Mouse (Mus musculus) T-helper 2 cell (primary cell): ENCODE data around the gene Lrmda.

Experiments used
- in situ Hi-C: fragments of 300-600 bp; cut with MboI, MseI; formaldehyde crosslinking; loops from one replicate; pipeline ENCODE4 v1.15.1; 2025; ENCODE audit warnings: high pct_unique_total_duplicates

Lrmda gene

DNA sequence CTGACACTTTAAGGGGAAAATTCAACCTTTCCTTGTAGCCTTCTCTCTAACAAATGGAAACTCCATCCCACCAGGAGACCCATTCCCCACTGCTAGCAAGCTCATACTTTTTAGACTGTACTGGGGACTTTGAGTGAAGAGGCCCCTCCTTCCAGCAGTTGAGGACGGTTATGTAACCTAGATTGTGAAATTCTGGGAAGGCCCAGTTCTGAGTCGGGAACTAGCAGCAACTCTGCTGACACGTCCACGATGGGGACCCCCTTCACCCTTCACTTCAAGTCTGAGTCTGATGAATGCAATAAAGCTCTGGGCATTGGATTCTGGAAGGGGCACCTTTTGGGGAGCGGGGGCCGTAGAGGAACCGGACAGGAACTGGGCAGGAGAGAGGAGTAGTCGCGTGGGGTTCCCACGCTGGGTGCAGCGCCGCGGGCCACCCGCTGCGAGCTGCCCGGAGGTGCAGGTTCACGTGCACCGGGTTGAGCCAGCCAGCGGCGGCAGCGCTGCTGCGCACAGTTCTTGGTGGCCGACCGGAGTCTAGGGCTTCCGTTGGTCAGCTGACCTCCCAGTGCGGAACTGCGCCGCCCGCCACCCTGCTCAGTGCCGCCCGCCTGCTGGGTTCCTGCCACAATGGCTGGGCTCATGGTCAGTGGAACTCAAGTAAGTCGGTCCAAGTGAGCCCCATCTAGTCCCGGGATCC is at the start of gene Lrmda:
Lrmda (plus strand) TSS at position 461 of the 697 bp plus-strand sequence.
- in situ Hi-C loops = no loop called here

DNA sequence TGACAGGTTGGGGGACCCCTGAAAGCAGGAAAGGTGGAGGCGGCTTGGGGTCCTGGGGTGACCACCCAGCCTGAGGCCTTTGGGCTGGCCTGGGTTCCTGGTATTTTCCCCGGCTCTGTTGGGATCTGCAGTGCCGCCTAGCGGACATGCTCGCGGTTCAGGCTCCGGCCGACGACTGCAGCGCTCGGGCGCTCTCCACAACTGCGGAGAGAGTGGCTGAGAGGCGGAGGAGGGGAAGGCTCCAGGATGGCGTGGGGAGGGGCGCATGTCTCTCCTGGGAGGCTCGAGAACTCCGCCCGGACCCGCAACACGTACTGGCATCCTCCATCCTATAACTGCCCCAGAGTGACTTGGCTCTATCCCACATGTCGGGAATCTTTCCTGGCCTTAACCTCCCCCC is 38.0 kb upstream of the Lrmda start:
- in situ Hi-C loops = no loop called here

DNA sequence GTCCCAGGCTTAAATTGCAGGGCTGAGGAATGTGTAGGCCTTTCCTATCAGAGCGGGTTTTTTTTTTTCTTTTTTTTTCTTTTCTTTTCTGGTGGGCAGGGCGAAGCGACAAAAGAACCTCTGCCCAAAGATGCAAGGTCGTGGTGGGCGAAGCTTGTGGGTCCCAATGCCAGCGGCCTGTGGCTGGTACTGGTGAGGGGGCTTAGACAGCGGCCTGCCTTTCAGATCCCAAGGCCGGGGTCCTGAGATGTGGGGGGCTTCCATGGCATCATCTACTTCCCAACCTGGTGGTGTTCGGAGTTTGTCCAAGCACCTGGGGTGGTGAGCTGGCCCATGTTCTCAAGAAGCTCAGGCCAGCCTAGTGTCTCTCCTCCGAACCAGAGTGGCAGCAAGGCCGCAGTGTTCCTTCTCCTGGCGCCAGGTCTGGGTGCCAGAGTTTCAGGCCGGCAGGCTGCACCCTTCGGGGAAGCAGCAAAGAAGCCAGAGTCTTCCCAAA is 37.4 kb upstream of the Lrmda start:
- in situ Hi-C loops = no loop called here

DNA sequence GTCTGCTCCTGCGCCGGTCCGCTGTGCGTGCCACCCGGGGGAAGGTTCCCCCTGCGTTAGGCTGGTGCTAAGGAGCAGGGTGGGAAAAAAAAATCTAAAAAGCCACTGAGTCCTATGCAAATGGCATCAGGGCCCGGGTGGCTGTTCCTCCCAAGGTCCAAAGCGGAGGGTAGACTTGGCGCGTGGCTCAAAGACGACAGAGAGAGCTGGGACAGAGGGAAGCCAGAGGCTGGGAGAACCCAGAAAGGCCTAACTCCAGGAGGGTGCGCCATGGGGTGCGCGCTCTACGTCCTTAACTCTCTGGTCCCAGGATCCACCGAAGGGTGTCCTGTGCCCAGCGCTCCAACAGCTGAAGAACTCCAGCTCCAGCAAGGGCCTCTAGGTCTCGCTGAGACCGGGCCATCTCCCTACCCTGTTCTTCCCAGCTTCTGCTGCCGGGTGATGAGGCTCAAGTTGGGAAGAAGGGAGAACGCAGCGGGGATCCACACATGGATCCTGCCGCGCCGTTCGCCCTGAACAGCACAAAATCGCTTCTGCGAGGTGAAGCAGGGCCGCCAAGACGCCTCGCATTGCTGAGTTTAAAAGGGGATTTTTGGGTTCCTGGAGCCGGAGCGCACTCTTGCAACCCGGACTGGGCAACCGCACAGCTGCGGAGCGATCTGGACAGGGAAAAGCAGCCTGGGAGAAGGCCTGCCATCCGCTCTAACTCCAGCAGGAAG is 36.8 kb upstream of the Lrmda start:
- in situ Hi-C loops = no loop called here

DNA sequence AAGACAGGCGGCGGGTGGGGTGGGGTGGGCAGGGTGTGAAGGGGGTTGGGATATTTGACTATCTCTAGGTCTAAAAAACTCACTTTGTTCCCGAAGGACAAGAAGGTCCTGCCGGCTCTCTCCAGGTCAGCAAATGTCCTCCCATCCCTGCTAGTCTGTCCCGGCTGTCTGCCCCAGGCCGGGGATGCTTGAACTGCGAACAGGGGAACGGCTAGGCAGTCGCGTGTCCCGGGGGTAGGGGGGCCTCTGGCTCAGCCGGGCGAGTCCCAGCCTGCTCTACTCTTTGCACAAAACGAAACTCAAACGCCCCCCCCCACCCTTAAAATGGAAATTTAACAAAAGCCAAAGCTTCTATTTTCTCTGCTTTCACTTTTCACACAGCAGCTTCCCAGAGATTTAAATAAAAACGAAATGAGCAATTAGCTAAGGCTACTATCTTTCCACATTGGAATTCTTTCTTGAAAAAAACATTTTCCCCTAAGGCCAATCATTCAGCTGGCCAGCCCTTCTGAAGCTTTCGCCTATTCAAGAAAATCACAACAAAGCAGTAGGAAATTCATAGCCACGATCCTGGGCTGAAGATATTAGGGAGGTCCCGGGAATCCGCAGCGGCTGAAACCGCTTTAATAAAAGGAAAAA is 36.1 kb upstream of the Lrmda start:
- in situ Hi-C loops = no loop called here

DNA sequence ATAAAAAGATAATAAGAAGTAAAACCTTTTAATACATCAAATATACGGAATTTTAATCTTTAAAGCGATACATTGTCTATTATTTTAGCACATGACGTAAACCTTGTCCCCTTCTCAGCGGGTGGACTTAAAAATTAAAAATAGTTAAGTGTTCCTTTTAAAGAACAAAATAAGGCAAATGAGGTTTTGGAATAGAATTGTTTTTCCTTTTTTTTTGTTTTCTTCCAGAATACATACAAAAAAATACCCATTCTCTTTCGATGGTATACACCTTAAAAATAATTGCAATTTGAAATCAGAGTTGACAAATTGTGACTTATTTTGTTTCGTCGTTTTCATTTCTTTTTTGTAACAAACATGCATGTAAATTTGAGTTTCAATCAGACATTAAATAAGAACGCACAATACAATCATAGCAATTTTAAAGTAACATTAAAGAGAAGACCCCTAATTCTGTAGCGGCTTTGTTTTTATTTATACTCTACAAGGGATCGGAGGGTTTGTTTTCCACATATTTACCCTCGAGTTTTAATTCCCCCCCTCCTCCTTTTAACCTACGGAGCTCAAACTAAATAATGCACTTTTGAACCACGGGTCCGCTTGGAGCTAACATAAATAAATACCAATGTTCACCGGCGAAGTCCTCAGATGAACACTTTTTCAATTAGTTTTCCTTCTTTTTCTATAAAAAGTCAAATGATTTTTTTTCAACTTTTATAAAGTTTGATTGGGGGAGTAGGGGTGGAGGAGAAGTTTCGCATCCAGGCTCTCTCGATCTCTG is 35.4 kb upstream of the Lrmda start:
- in situ Hi-C loops = no loop called here

DNA sequence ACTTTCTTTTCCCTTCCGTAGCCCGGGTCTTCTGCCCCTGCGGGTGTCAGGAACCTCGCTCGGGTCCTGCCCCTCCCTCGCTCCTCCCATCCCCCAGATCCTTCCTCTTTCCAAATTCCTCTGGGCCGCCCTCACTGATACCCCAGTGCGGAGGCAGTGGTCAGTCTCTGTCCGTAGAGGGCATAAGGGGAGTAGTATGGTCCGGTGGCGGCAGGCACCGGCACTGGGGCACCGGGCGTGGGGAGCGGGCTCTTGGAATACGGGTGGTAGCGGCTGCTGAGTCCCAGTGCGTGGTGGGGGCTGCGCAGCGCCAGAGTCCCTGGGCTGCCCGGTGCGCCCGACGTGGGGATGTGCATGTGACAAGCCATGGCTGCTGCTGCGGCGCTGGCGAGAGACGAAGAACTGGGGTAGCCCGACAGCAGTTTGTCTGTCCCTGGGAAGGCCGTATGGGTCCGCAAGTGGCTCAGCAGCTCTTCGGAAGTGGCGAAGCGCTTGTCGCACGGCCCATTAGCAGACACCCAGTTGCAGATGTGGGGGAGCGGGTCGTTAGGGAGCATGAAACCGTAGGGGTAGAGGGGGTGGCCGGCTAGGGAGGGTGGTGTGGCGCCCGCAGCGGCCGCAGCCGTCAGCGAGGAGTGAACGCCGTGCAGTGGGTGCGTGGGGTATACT is 34.6 kb upstream of the Lrmda start:
- in situ Hi-C loops = no loop called here

DNA sequence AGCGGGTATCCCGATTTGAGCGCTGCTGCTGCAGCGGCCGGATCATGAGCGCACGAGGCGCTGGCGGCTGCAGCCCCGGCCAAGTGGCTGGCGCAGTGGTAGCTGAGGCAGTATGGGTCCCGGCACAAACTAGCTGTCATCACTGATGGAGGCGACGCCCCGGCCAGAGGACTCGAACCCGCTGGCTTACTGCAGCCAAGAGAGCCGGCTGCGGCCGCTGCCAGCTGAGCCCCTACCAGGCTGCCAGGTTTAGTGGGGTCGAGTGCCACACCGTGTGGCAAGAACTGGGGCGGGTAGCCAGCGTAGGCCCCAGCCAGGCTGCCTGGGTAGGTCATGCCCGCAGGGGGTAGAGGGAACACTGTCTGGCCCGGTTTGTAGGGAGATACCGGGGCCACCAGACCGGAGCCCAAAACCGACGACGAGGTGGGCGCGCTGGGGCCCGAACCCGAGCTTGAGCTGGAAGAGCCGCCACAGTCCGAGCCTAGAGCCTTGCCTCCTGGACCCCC is 34.0 kb upstream of the Lrmda start:
- in situ Hi-C loops = no loop called here

DNA sequence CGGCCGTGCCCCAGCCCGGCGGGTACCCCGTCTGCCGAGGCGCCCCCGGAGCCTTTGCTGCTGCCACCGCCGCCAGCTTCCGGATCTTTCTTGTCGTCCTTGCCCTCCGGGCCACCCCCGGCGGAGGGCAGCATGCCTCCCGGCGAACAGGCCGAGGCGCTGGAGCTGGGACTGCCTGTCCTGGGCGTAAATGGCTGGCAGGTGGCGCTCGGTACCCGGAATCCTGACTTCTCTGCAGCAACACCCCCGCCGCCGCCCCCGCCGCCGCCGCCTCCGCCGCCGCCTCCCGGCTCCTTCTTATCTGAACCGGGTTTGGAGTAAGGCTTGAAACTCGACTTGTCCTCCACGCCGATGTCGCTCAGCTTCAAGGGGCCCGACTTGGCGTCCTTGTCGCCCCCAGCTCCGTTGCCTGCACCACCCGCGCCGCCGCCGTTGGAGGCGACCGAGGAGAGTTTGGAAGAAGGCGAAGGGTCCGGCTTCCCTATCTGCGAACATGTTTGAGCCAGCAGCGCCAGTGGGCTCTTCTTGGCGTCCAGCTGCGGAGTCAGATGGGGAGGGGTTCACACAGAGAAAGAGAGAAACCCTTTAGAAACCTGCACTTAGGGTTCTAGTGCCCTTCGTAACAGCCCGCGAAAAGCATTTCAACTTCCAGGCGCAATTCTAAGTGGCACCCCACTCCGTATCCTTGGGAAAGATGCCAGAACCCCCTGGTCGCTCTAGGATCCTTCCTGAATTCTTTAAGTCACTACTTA is 33.4 kb upstream of the Lrmda start:
- in situ Hi-C loops = no loop called here

DNA sequence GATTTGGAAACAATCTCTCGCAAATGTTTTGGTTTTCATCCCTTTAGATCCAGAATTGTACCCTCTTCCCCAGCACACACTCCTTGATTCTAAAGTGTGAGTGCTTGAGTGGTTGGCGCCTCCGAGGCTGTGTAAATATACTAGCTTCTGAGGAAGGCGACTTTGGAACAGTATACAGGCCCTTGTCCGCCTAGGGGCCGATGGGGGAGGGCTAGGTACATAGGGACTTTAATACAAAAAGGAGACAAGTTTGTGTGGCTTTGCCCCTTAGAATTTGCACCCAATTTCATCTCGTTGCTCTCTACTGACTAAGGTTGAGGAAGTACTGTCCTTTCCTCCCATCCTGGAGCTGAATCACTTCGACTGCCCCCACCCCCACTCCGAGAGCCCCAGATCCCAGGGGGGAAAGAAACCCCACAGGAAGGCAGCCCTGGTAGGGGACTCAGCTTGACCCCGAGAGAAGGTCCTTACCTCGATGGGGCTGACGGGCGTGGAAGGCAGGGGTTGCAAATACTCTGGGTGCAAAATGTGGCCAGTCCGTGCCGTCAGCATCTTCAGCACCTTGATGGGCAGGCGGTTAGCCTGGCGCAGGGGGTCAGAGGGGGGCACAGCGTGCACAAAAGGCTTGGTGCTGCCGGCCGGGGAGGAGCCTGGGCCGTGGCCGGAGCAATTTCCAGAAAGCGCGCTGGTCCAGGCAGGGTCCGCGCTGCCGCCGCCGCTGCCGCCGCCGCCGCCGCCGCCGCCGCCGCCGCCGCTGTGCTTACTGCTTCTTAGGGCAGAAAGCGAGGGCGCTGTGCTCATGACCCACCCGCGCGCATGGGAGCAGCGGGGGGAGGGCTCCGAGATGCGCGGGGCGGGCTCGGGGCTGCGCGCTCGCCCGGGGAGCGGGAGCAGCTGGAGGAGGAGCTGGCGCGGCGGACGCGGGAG is 32.5 kb upstream of the Lrmda start:
- in situ Hi-C loops = no loop called here

DNA sequence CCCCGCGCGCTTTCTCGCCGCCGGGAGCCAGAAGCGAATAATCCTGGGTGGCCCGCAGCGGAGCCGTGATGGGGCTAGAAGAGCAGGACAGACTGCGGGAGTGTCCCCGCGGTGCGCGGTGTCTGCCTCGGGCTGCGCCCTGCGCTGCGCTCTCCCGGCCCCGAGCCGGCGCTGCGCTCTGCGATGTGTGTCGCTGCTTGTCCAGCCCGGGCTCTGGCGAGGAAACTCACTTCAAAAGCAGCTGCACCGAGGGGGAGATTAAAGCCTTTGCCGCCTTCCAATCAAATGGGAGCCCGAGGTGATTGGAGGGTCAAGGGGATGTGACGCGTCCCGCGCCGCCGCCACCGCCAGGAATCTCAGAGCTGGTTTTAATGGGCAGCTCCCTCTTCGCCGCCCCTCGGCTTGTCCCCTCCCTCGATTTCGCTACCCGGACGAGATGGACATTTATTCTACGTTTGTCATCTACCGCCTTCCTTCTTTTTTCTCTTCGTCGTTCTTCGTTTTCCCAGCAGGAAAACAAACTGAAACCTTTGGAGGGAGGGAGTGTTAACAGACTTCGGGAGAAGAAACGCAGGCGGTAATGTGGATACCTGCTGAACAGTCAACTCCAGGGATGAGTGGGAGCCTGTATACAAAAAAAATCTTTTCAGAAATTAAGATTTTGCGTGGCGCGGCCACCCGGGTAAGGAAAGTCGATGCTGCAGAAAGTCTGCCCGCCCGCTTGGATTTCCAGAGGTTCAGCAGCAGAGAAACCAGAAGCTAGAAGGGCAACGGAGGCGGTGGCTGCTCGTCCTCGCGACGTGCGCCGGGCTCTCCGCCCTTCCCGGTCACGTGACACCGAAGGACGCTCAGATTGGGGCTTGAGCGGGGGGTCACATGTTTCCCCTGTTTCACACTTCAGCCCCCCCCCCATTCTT is 31.6 kb upstream of the Lrmda start:
- in situ Hi-C loops = no loop called here

DNA sequence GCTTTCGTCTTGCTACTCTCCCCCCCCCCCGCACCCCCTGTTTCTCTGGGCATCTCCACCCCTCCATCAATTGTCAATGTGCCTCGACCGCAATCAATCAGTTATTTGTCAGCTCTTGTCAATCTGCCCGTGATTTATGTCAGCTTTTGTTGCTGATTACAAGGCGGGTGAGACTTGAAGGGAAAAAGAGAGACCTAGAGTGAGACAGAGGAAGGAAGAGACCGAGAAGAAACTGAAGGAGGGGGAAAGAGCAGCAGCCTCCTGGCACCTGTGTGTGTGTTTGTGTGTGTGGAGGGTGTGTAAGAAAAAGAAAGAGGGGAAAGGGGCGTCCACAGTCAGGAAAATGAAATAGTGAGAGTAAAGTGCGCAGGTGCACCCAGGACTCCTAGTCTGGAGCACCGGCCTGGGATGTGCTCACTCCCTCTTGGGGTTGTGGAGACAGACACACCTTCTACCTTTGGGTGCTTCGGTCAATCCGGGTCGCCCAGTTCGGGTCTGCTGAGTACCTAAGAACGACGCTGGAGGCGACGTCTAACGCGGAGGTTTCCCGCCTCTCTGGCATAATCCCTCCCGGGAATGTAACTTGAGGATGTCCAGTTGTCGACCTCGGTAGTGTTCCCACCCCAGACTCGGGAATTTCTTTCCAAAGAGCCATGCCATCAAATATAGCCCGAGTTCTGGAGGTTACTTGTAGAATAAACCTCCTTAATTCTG is 30.8 kb upstream of the Lrmda start:
- in situ Hi-C loops = no loop called here

DNA sequence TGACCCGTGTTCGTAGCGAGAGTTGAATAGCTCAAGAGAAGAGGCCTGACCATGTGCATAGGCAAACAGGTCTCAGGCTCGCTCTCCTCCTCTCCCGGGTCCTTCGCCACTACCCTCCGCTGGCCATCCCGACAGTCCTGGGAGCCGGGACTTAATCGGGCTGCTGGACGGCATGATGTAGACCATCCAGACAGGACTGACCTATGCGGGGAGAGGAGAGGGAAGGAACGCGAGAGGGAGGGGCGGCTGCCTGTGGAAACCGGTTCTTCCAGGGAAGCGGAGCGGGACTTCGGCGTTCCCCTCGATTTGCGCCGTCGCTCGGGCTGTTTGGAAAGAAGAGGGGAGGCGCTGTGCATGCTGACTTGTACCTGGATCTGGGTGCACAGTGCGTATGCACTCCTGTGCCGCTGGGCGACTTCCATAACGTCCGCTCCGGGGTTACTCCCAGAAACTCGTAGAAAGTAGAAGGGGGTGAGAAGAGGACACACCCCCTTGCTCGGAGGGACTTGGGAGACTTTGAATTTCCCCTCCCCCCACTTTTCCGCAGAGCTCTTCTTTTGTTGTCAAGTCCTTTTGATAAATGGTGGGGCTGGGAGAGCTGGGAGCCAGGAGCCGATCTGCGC is 30.1 kb upstream of the Lrmda start, which contains the start of gene Zfp503:
Zfp503 (minus strand) TSS at position 311 of the 623 bp plus-strand sequence.
- in situ Hi-C loops = no loop called here

DNA sequence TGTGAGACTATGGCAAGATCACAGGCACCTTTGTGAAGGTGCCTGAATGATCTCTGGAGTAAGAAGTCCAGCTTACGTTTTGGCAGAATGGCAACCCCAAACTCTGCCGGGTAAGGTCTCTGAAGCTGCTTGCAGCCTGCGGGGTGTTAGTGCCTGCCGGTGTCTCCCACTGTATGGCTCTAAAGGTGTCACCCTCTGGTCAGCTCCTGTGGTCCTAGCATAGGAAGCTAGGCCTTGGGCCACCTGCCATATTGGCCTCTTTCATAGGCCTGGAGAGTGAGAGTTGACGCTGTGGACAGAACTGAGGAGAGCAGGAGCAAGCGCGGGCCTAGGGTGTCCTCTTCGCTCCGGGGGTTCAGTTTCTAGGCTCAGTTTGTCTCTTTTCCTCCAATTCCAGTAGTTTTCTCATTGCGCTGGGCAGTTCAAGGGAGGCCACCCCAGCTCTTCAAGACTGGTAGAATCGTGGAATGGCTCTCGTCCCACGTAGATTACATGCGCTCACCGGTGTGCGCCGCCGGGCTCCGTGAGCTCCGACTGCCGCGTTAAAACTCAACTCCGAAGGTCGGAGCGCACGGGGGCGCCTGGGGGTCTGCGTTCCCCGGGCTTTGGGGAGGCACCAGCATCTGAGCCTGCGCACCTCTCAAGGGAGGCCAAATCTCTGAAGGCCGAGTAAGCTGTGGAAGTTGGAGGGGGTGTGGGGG is 29.0 kb upstream of the Lrmda start:
- in situ Hi-C loops = no loop called here

DNA sequence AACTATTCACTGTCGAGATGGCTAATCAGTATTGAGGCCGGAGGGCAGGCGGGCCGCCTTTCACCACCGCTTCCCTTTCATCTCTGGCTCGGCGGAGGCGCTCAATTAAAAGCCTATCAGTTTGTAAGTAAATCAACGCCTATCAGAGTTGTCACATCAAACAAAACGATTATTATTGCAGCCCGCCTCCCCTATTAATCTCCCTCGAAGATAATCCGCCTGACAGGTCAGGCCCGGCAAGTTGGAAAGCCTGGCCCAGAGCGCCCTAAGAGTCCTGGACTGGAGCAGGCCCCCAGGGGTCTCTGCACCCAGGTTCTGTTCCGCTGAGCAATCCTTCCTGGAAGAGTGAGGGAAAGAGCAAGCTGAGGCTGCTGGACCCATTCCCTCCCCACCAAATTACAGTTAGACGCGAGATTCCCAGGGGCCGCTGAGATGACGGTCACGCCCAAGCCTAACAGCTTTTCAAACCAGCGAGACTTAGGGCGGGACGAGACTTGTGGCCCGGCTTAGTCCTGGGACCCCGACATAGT is 28.2 kb upstream of the Lrmda start:
- in situ Hi-C loops = no loop called here

DNA sequence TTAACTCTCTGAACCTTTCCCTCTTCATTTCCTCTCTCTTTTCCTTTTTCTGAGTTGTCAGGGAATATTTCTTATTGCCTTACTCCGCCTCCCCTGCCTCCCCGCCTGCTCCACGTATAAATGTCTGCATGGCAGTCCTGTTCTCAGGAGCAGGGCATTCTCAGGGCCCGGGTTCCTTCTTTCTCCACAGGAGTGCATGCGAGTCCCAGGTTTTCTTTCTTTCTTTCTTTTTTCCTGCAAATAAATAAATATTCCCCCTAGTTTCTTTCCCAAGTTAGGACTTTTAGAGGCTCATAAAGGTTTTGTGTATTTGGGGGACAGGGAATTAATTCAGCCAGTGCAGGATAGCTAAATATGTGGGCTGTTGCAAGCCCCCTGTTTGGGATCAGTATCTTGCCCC is 27.7 kb upstream of the Lrmda start:
- in situ Hi-C loops = no loop called here
